Mouse (Mus musculus) hindbrain, embryonic 11.5 days (tissue): ENCODE data around the gene Srsf10. TPM values are rescaled to one million over a fixed set of nuclear protein-coding genes. Genes with fewer than 3 reads are reported as not detected.

Source experiments
- ATAC-seq: fragments of 200-750 bp; cut with Nextera tagmentation; 2 replicates; pipeline ENCODE4 v1.8.0; 2017; ENCODE audit warnings: mild to moderate bottlenecking, moderate TSS enrichment, moderate library complexity; ENCODE audit not compliant: low FRiP score
- DNase-seq: peaks from one replicate; pipeline ENCODE4 v3.0.0-alpha.2; 2015; ENCODE audit warnings: low spot score
- H3K27ac ChIP-seq: fragments of 300-500 bp; sonication (generic); 2 replicates; pipeline ENCODE4 v1.5.1; 2014; ENCODE audit warnings: mild to moderate bottlenecking, low read depth, low read length
- H3K27me3 ChIP-seq: fragments of 300-500 bp; sonication (generic); 2 replicates; pipeline ENCODE4 v1.6.1; 2014; ENCODE audit warnings: mild to moderate bottlenecking, low read length, moderate library complexity, mixed read lengths; ENCODE audit not compliant: control insufficient read depth, insufficient read depth
- H3K36me3 ChIP-seq: fragments of 300-500 bp; sonication (generic); 2 replicates; pipeline ENCODE4 v1.6.1; 2014; ENCODE audit warnings: mild to moderate bottlenecking, low read length, moderate library complexity, mixed read lengths; ENCODE audit not compliant: control insufficient read depth, insufficient read depth
- H3K4me1 ChIP-seq: fragments of 300-500 bp; sonication (generic); replicated peaks from 2 replicates; pipeline ENCODE4 v1.6.1; 2014; ENCODE audit warnings: low read length, mixed read lengths; ENCODE audit not compliant: control insufficient read depth, insufficient read depth
- H3K4me2 ChIP-seq: fragments of 300-500 bp; sonication (generic); replicated peaks from 2 replicates; pipeline ENCODE4 v1.6.1; 2014; ENCODE audit warnings: mild to moderate bottlenecking, low read depth, low read length
- H3K4me3 ChIP-seq: fragments of 300-500 bp; sonication (generic); 2 replicates; pipeline ENCODE4 v1.5.1; 2014; ENCODE audit warnings: low read depth, low read length
- H3K9ac ChIP-seq: fragments of 300-500 bp; sonication (generic); 2 replicates; pipeline ENCODE4 v1.6.1; 2014; ENCODE audit warnings: low read depth, low read length
- H3K9me3 ChIP-seq: fragments of 300-500 bp; sonication (generic); 2 replicates; pipeline ENCODE4 v1.6.1; 2016; ENCODE audit warnings: low read length; ENCODE audit not compliant: control insufficient read depth
- WGBS: fragments of 180-500 bp; shearing (Covaris S2); extraction: QIAGEN DNeasy Blood & Tissue Kit; methylation state at CpG from one replicate; pipeline ENCODE4 v1.1.7; 2014; 5-methylcytosine and 5-hydroxymethylcytosine counted together
- polyA plus RNA-seq: library from polyadenylated mRNA; unstranded; fragments of >200 nt; fragmentation: Nextera tagmentation; extraction: Ambion mirVana; gene quantifications from 2 replicates; pipeline ENCODE4 v1.2.1, GENCODE M21; 2014

Srsf10 gene
- polyA plus RNA-seq, 1 experiment from 2014 or later, result 420 TPM

DNA sequence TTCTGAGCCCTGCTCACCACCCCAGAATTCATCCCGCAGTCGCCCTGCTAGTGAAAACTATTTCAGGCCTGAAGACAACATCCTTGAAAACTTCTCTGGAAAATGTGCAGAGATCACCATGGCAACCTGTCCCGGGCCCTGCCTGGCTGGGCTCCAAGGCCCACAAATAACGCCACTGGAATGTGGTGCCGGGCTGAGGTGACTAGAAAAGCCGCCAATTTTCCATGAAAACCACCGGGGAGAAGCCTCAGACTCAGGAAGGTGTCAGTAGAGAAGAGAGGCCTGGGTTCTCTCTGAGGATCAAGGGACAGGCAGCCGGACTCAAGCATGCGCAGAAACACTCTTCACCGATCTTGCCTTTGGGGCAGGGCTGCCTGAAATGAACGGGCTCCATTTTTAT, 27.1 kb upstream of the Srsf10 start:
- Histone ChIP-seq H3K4me1 (0 out of 2 replicates have a peak, but pooled peaks cover 2% of the 10 kb centered on the region), H3K9me3 (no peaks in the 10 kb centered on the region), H3K27ac (peak overlapping the region; percentile 17; the same call in 1 of the 2 replicates), H3K36me3 (no peaks in the 10 kb centered on the region), H3K4me3 (no peak overlapping the region), H3K27me3 (no peaks in the 10 kb centered on the region), H3K4me2 (no peak overlapping the region), H3K9ac (no peak overlapping the region)
- ATAC-seq (no peak), DNase-seq (peak; percentile 65)
- WGBS, result 29% methylated on average over 11 of the region's 11 CpGs

DNA sequence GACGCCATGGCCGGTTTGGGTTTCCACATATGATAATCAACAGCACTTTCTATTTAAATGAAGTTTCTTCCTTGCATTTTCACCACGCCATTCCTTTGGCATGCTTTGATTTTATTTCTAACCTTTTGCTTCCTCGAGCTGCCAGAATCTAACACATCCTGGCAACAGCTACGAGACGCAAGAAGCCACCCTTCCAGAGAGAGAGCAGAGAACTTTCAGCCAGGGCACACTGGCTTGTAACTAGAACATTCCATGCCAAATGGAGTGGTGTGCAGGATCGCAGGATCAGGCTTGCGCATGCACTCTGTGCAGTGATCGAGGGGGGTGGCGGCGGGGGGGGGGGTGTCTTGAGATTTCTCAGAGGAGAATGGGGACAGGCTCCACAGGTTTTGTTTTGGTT, 23.5 kb upstream of the Srsf10 start:
- Histone ChIP-seq H3K36me3 (no peaks in the 10 kb centered on the region), H3K4me3 (no peak overlapping the region), H3K4me1 (0 out of 2 replicates have a peak, but pooled peaks cover 2% of the 10 kb centered on the region), H3K27me3 (no peaks in the 10 kb centered on the region), H3K9ac (no peak overlapping the region), H3K4me2 (no peak overlapping the region), H3K27ac (no peak overlapping the region), H3K9me3 (no peaks in the 10 kb centered on the region)
- WGBS, result 80% methylated on average over 11 of the region's 11 CpGs
- DNase-seq, result no peak
- ATAC-seq, result no peak

DNA sequence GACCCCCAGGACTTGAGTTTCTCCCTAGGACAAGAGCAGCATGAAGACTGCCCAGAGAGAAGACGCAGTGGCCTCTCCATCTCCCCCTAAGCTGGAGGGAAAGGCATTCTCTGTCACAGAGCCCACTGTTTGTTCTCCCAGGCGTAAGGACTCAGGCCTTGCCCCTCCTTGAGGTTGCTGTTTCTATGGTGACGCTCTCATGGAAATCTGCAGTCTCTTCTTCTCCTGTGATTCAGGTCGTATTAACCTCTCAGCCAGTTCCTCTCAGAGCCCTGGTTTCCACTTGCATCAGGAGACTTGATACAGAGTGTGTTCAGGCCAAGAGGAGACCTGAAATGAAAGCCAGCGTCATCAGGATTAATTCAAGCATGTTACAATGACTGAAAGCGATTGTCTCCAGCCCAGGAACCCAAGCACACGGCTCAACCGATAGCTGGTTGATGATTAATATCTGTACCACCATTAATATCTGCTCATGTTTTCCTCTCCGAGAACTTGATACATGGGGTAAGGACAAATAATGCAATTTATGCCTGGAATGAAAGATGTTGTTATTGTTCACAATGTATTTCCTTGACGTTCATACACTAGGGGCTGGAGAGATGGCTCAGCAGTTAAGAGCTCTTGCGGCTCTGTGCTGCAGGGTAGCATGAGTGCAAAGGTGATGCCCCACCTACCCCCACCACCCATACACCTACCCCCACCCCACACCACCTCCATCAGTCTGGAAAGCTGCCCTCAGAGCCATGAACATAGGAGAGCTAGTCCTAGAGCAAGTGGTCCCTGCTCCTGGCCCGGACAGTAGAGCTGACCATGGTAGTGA, 22.0 kb upstream of the Srsf10 start:
- H3K9ac ChIP-seq, result 0 out of 2 replicates have a peak overlapping the region, but pooled peaks have one; percentile 19
- H3K4me1 ChIP-seq, result 0 out of 2 replicates have a peak, but pooled peaks cover 2% of the 10 kb centered on the region
- no peaks in the 10 kb centered on the region for H3K27me3 ChIP-seq
- H3K27ac ChIP-seq, result peak overlapping the region; percentile 24
- 53% methylated on average over 12 of the region's 12 CpGs for WGBS
- no peak overlapping the region for H3K4me2 ChIP-seq
- H3K9me3 ChIP-seq, result no peaks in the 10 kb centered on the region
- DNase-seq, result peak; percentile 53
- H3K36me3 ChIP-seq, result no peaks in the 10 kb centered on the region
- no peak overlapping the region for H3K4me3 ChIP-seq
- no peak for ATAC-seq

DNA sequence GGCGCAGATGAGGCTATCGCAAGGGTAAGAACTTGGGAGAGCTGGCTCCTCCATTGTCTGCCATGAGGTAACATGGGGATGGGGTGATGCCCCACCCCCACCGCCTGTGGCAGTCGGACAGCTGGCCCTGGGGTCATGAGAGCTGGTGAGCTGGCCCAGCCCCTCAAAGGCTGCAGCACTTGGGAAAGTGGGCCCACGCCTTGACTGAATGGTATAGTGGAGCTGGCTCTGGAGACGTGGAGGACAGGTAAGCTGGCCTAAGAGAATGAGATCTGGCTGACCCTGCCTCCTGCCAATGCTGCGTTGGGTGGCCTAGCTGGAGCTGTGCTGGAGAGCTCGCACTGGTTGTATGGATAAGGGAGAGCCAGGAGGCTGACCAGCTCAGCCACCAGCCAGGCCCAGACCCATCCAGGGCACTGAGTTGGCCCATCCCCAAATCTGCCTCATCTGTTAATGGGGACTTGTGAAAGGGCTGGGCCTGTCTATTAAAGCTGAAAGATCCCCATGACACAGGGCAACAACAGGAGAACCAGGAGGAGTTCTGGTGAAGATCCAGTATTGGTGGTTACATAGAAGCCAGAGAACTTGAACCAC, 21.3 kb upstream of the Srsf10 start:
- no peaks in the 10 kb centered on the region for H3K36me3 ChIP-seq
- WGBS, result 76% methylated on average over 8 of the region's 8 CpGs
- H3K9me3 ChIP-seq, result no peaks in the 10 kb centered on the region
- H3K9ac ChIP-seq, result 0 out of 2 replicates have a peak overlapping the region, but pooled peaks have one; percentile 19
- ATAC-seq (no peak), DNase-seq (no peak)
- no peak overlapping the region for H3K4me2 ChIP-seq
- no peak overlapping the region for H3K4me3 ChIP-seq
- H3K27ac ChIP-seq, result no peak overlapping the region
- no peaks in the 10 kb centered on the region for H3K4me1 ChIP-seq
- H3K27me3 ChIP-seq, result no peaks in the 10 kb centered on the region

DNA sequence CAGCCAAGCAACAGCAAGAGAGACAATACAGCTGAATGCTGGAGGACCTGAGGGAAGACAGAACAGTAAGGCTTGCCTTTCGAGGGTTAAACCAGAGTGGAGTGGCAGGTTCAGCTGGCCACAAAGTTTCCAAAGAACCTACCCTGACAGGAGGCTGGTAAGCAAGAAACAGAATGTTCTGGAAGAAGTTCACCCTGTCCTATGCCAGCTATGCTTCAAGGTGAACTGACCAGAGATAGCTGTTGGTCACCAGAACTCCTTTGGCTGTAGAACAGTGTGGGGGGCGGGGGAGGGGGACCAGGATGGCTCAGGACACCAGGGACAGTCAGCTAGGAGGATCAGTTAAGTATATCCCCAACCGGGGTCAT, 16.6 kb upstream of the Srsf10 start:
- WGBS, result 87% methylated on average over 3 of the region's 3 CpGs
- Histone ChIP-seq H3K4me1 (no peaks in the 10 kb centered on the region), H3K36me3 (no peaks in the 10 kb centered on the region), H3K4me3 (no peak overlapping the region), H3K27ac (no peak overlapping the region), H3K4me2 (no peak overlapping the region), H3K9ac (no peak overlapping the region), H3K9me3 (no peaks in the 10 kb centered on the region), H3K27me3 (no peaks in the 10 kb centered on the region)
- DNase-seq (no peak), ATAC-seq (no peak)

DNA sequence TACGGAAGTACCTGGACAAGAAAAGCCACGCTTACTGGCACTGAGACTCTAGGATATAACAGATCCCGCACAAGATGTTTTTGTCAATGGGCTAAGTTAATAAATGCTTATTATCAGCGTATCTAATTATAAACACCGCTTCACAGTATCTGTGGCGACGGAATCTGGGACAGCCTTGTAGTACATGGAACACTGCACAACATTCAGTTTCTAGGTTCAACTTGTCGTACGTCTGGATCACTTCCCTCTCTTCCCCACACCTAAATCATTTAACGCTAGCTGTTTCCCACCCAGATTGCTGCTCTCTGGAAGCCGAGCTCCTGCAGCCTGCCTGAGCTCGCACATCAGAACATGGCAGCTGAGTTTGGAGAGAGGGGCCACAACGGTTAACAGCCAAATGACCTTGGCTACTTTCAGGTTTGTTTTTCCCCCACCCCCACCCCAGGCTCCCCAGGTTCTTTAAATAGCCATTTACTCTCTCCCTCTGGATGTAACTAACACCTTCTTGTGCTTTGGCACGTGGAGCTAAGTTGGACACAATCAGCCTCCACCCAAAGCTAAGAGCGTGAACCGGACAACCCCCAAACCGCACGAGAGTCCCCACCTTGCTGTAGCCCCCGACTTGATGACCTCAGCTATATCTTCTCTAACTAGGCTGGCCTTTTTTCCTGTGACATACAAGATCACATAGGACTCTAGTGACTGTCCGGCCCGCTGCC, 16.1 kb upstream of the Srsf10 start:
- Histone ChIP-seq H3K27me3 (no peaks in the 10 kb centered on the region), H3K4me2 (no peak overlapping the region), H3K36me3 (no peaks in the 10 kb centered on the region), H3K4me1 (no peaks in the 10 kb centered on the region), H3K4me3 (no peak overlapping the region), H3K9me3 (no peaks in the 10 kb centered on the region), H3K27ac (no peak overlapping the region), H3K9ac (no peak overlapping the region)
- 90% methylated on average over 21 of the region's 21 CpGs for WGBS
- no peak for ATAC-seq
- no peak for DNase-seq

DNA sequence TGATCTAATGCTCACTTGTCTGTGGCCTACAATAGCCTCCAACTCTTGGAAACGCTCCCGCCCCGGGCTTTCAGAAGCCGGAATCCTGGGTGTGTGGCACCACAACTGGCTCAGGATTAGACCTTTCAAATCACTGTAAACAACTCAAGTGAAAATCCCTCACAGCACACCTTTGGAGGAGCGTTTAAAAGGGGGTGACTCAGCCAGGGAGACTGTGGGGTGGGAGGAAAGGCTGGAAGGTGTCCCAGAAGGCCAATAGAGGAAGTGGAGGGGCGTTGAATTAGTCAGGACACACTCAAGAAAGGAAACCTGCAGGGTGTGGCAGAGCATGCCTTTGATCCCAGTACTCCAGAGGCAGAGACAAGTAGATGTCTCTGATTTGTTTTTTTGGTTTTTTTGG, 11.1 kb upstream of the Srsf10 start:
- no peaks in the 10 kb centered on the region for H3K36me3 ChIP-seq
- no peak overlapping the region for H3K27ac ChIP-seq
- no peaks in the 10 kb centered on the region for H3K4me1 ChIP-seq
- ATAC-seq, result no peak
- 87% methylated on average over 6 of the region's 6 CpGs for WGBS
- no peaks in the 10 kb centered on the region for H3K27me3 ChIP-seq
- H3K4me2 ChIP-seq, result no peak overlapping the region
- H3K4me3 ChIP-seq, result no peak overlapping the region
- H3K9ac ChIP-seq, result no peak overlapping the region
- no peaks in the 10 kb centered on the region for H3K9me3 ChIP-seq
- DNase-seq, result no peak

DNA sequence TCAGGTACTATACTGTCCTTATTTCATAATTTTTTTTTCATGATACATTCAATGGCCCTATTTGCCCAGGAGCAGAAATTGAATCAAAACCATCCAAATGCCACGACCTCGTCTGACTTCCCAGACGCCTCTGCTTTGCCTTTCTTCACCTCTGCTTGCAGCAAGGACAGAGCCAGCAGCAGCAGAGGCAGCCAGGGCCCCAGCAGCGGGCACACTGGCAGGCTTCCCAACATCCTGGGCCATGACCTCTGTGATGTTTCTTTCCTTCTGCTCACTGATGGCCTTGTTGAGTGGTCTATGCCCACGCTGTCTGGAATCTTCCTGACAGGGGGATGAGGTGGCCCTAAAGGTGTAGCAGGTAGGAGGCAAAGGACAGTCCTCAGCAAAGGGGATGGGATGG, 8.0 kb upstream of the Srsf10 start:
- 72% methylated on average over 5 of the region's 5 CpGs for WGBS

More for the DNA sequence above, 8.0 kb upstream of the Srsf10 start:
- Histone ChIP-seq H3K9me3 (no peaks in the 10 kb centered on the region), H3K4me1 (no peaks in the 10 kb centered on the region), H3K27ac (no peak overlapping the region), H3K4me3 (no peak overlapping the region), H3K9ac (no peak overlapping the region), H3K4me2 (no peak overlapping the region), H3K27me3 (no peaks in the 10 kb centered on the region), H3K36me3 (no peaks in the 10 kb centered on the region)
- DNase-seq (no peak), ATAC-seq (no peak)
